Mouse (Mus musculus): ENCODE measurements at regions not wholly inside any gene's neighbourhood (a gene's known extent, or its start where the extent isn't known, plus 50 kb on each side); places are given as distances from the start of the nearest gene placed in this dataset.

GRCm38 (mm10) chr6:139027696-139028095, 369.4 kb upstream of the Igbp1b start:
- DNase-seq (ENCODE audit: low spot score), result no peak

- peak; percentile 1 for DNase-seq (ENCODE audit: low spot score)
Observed at GRCm38 (mm10) chr6:139014526-139014925, 356.2 kb upstream of the Igbp1b start.

- DNase-seq (ENCODE audit: low spot score), result peak; percentile 39
Observed at GRCm38 (mm10) chr6:139010501-139010900, 352.2 kb upstream of the Igbp1b start.

All from embryo, embryonic 10.5 days (tissue).